Mouse (Mus musculus) hindbrain, embryonic 15.5 days (tissue): ENCODE data around the gene Cit. TPM values are rescaled to one million over a fixed set of nuclear protein-coding genes. Genes with fewer than 3 reads are reported as not detected.

ENCODE experiments used
- ATAC-seq: fragments of 200-750 bp; cut with Nextera tagmentation; 2 replicates; pipeline ENCODE4 v1.8.0; 2017; ENCODE audit warnings: low read depth, moderate number of reproducible peaks, moderate TSS enrichment; ENCODE audit not compliant: low FRiP score
- H3K27ac ChIP-seq: fragments of 300-500 bp; sonication (generic); replicated peaks from 2 replicates; pipeline ENCODE4 v1.5.1; 2015; ENCODE audit warnings: mild to moderate bottlenecking, inconsistent platforms
- H3K27me3 ChIP-seq: fragments of 300-500 bp; sonication (generic); 2 replicates; pipeline ENCODE4 v1.6.1; 2015; ENCODE audit warnings: control low read depth, inconsistent platforms
- H3K36me3 ChIP-seq: fragments of 300-500 bp; sonication (generic); 2 replicates; pipeline ENCODE4 v1.6.1; 2015; ENCODE audit warnings: control low read depth, inconsistent platforms
- H3K4me1 ChIP-seq: fragments of 300-500 bp; sonication (generic); replicated peaks from 2 replicates; pipeline ENCODE4 v1.6.1; 2015; ENCODE audit warnings: control low read depth, inconsistent platforms
- H3K4me2 ChIP-seq: fragments of 300-500 bp; sonication (generic); 2 replicates; pipeline ENCODE4 v1.6.1; 2015; ENCODE audit warnings: moderate library complexity, mild to moderate bottlenecking, inconsistent platforms
- H3K4me3 ChIP-seq: fragments of 300-500 bp; sonication (generic); 2 replicates; pipeline ENCODE4 v1.5.1; 2015; ENCODE audit warnings: mild to moderate bottlenecking, inconsistent platforms
- H3K9ac ChIP-seq: fragments of 300-500 bp; sonication (generic); 2 replicates; pipeline ENCODE4 v1.6.1; 2015; ENCODE audit warnings: inconsistent platforms
- H3K9me3 ChIP-seq: fragments of 300-500 bp; sonication (generic); 2 replicates; pipeline ENCODE4 v1.6.1; 2016; ENCODE audit warnings: control low read depth, inconsistent platforms
- WGBS: fragments of 180-500 bp; shearing (Covaris S2); methylation state at CpG from one replicate; pipeline ENCODE4 v1.1.7; 2015; 5-methylcytosine and 5-hydroxymethylcytosine counted together
- polyA plus RNA-seq: library from polyadenylated mRNA; unstranded; fragments of >200 nt; fragmentation: Nextera tagmentation; extraction: Ambion mirVana; gene quantifications from 2 replicates; pipeline ENCODE4 v1.2.1, GENCODE M21; 2015

Cit gene
- polyA plus RNA-seq, 1 experiment from 2014 or later = 30.2 TPM

DNA sequence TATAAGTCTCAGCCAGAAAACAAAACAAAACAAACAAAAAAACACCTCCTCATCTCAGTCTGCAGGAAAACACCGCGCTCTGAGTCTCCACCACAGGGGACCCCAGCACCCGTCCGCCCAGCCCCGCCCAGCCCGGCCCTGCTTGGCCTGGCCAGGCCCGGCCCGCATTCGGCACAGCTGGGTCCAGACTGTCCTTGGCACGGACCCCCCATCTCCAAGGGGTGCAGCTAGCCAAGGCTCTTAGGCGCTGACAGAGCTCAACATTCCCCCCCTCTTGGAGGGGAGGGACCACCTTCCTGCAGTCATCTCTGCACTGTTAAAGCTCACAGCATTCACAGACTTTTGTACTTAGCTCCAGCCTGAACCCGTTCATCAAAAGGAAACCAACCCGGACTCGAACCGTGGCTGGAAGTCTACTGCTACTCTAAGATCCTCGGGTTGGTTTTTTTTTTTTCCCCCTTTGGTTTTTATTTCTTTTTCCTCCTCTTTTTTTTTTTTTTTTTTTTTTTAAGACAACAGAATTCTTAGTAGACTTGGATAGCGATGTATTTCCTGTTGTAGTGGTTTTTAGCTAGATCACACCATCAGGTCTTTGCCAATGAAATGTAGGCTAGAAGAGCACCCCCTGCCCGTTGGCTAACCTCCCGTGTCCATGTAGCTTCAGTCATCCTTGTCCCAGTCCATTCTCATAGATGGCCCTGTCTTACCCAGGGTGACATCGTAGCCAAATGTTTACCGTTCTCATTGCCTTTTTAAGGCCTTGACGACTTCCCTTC is 161.4 kb downstream of the Cit start:
- H3K4me3 ChIP-seq = no peak overlapping the region
- ATAC-seq = peak; percentile 61; the same call in 1 of the 2 replicates
- peaks cover 8% of the 10 kb centered on the region; the same call in 1 of the 2 replicates for H3K4me1 ChIP-seq
- H3K36me3 ChIP-seq = no peaks in the 10 kb centered on the region
- WGBS = 51% methylated on average over 22 of the region's 22 CpGs
- H3K27ac ChIP-seq = no peak overlapping the region
- no peaks in the 10 kb centered on the region for H3K27me3 ChIP-seq
- H3K9me3 ChIP-seq = no peaks in the 10 kb centered on the region
- no peak overlapping the region for H3K4me2 ChIP-seq
- no peak overlapping the region for H3K9ac ChIP-seq

DNA sequence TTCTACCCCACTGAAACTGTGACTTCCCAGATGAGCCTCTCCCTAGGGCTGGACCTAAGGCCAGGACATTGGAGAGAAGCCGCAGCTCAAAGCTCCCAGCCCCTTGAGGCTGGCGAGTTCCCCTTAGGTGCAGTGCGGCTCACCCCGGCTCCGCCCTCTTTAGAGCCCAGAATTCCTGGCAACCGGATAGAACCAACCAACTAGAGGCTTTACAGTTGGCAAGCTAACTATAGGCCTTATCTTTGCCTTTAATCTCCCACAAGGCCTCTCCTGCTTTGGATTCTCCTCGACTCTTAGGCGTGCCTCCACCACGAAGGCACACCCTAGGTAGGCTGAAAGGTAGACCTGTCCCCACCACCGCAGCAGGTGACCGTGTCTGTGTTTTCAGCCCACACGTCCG is 162.6 kb downstream of the Cit start:
- no peak for ATAC-seq
- H3K36me3 ChIP-seq = peaks cover 4% of the 10 kb centered on the region
- 92% methylated on average over 13 of the region's 13 CpGs for WGBS

DNA sequence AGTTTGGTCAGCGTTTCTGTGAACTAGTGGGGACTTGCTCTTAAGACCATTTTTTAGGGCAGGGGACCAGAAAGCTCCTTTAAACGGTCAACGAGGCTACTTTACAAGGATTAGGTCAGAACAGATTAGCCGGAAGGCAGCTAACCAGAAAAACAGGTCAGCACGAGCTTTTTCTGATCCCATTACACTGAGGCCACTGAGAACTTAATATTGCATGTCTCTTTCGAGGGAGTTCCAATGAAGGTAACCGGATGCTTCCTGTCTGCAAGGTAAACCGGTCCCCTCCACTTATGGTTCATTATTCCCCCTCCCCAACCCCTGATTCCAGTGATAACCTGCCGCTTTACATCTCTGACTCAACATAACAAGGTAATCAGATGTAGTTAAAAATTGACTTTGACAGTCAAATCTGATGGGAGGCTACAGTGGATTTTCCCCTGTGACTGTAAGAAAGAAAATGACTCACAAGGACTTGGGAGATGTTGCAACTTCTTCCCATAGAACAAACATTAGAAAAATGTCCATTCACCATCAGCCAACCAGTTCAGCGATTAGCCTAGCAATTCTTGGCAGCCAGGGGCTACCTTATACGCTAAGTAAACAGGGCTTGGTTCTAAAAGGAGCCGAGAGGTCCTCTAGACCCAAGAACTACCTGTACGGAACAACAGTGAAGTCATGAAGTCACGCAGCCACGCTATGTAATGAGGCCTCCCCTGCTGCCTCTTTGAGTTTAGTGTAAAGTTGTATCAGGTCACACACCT is 164.2 kb downstream of the Cit start:
- no peaks in the 10 kb centered on the region for H3K9me3 ChIP-seq
- no peak overlapping the region for H3K4me3 ChIP-seq
- H3K36me3 ChIP-seq = peaks cover 19% of the 10 kb centered on the region
- no peaks in the 10 kb centered on the region for H3K27me3 ChIP-seq
- H3K4me2 ChIP-seq = no peak overlapping the region
- H3K4me1 ChIP-seq = peaks cover under 1% of the 10 kb centered on the region; the same call in 1 of the 2 replicates
- 89% methylated on average over 15 of the region's 15 CpGs for WGBS
- no peak overlapping the region for H3K9ac ChIP-seq
- H3K27ac ChIP-seq = no peak overlapping the region
- no peak for ATAC-seq

More for the DNA sequence above, 162.6 kb downstream of the Cit start:
- Histone ChIP-seq H3K4me2 (no peak overlapping the region), H3K4me3 (no peak overlapping the region), H3K4me1 (peaks cover 8% of the 10 kb centered on the region; the same call in 1 of the 2 replicates), H3K9ac (no peak overlapping the region), H3K9me3 (no peaks in the 10 kb centered on the region), H3K27me3 (no peaks in the 10 kb centered on the region), H3K27ac (no peak overlapping the region)

- Histone ChIP-seq H3K9me3 (no peaks in the 10 kb centered on the region), H3K4me2 (no peak overlapping the region), H3K27ac (no peak overlapping the region), H3K36me3 (peaks cover 27% of the 10 kb centered on the region), H3K27me3 (no peaks in the 10 kb centered on the region), H3K4me1 (no peaks in the 10 kb centered on the region), H3K9ac (no peak overlapping the region), H3K4me3 (no peak overlapping the region)
- 83% methylated on average over 2 of the region's 2 CpGs for WGBS
- no peak for ATAC-seq
These were observed 165.0 kb downstream of the Cit start for GRCm38 (mm10) chr5:116009884-116010627.

DNA sequence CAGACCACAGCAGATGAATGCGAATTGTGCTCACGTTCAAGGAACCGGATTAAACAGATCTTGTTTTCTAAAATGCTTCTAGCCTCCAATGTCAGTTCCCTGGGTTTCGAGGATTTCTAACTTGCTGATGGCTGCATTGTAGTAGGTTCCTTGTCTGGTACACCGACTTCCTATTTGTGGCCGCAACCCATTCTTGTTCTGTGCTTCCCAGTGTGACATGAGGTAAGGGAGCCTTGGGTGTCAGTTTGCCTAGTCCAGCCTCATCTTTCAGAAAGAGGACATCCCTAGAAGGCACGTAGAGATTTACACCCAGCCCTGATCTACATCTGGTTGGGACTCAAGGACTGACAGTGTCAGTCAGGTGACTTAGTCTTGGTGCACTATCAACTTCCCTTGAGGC is 166.6 kb downstream of the Cit start:
- H3K4me1 ChIP-seq = no peaks in the 10 kb centered on the region
- no peak overlapping the region for H3K4me2 ChIP-seq
- H3K9me3 ChIP-seq = no peaks in the 10 kb centered on the region
- no peak for ATAC-seq
- H3K27me3 ChIP-seq = no peaks in the 10 kb centered on the region
- WGBS = 92% methylated on average over 7 of the region's 7 CpGs
- peaks cover 44% of the 10 kb centered on the region for H3K36me3 ChIP-seq
- H3K9ac ChIP-seq = no peak overlapping the region
- no peak overlapping the region for H3K27ac ChIP-seq
- H3K4me3 ChIP-seq = no peak overlapping the region

- H3K27me3 ChIP-seq = no peaks in the 10 kb centered on the region
- no peak overlapping the region for H3K4me2 ChIP-seq
- H3K4me3 ChIP-seq = no peak overlapping the region
- H3K9me3 ChIP-seq = no peaks in the 10 kb centered on the region
- no peak overlapping the region for H3K9ac ChIP-seq
- 95% methylated on average over 7 of the region's 7 CpGs for WGBS
- H3K4me1 ChIP-seq = no peaks in the 10 kb centered on the region
- no peak for ATAC-seq
- H3K36me3 ChIP-seq = peaks cover 52% of the 10 kb centered on the region
- no peak overlapping the region for H3K27ac ChIP-seq
These were observed 167.4 kb downstream of the Cit start for GRCm38 (mm10) chr5:116012503-116012902.

GRCm38 (mm10) chr5:116013821-116014220 is 168.7 kb downstream of the Cit start:
- no peaks in the 10 kb centered on the region for H3K4me1 ChIP-seq
- H3K9me3 ChIP-seq = no peaks in the 10 kb centered on the region
- H3K27me3 ChIP-seq = no peaks in the 10 kb centered on the region
- 79% methylated on average over 8 of the region's 8 CpGs for WGBS
- H3K27ac ChIP-seq = no peak overlapping the region
- H3K4me3 ChIP-seq = no peak overlapping the region
- H3K36me3 ChIP-seq = peaks cover 63% of the 10 kb centered on the region
- ATAC-seq = no peak
- H3K9ac ChIP-seq = no peak overlapping the region
- H3K4me2 ChIP-seq = no peak overlapping the region

DNA sequence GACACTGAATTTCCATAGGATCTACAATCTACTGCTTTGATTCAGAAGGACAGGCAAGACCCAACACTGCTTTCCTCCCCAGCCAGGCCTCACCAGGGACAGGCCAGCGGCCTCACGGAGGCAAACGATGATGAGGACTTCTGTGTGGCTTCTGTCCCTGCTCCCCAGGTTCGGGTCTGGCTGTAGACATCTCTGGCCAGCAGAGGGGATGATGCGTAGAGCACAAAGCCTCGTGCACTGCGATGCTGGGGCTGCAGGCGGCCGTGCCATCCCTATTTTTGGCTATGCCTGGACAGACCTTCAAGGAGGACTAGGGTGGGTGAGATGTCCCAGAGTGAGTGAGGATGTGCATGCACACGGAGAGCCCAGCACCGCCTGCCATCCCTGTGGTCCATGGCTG is 169.2 kb downstream of the Cit start:
- H3K9me3 ChIP-seq = no peaks in the 10 kb centered on the region
- no peak overlapping the region for H3K4me3 ChIP-seq
- H3K4me1 ChIP-seq = no peaks in the 10 kb centered on the region
- 93% methylated on average over 11 of the region's 11 CpGs for WGBS
- H3K27ac ChIP-seq = no peak overlapping the region
- H3K4me2 ChIP-seq = no peak overlapping the region
- peaks cover 68% of the 10 kb centered on the region for H3K36me3 ChIP-seq
- H3K27me3 ChIP-seq = no peaks in the 10 kb centered on the region
- ATAC-seq = no peak
- no peak overlapping the region for H3K9ac ChIP-seq

DNA sequence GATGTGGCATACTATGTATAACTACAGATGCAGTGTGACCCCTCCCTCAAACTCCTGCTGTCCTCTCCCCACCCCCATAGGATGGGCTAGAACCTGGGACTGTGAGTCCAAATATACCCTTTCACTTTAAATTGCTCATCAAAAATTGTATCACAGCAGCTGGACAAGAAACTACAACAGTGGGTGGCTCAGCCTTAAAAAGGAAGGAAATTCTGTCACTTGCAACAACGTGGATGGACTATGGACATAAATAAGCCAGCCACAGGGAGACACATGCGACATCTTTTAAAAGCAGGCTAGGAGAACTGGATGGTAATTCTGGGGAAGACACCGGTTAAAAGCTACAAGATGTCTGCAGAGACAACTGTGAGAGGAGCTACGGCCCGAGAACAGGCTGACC is 171.5 kb downstream of the Cit start:
- no peaks in the 10 kb centered on the region for H3K9me3 ChIP-seq
- H3K4me3 ChIP-seq = no peak overlapping the region
- peaks cover 79% of the 10 kb centered on the region for H3K36me3 ChIP-seq
- 91% methylated on average over 5 of the region's 5 CpGs for WGBS
- no peak overlapping the region for H3K9ac ChIP-seq
- H3K27ac ChIP-seq = no peak overlapping the region
- no peak for ATAC-seq
- H3K4me1 ChIP-seq = no peaks in the 10 kb centered on the region
- no peaks in the 10 kb centered on the region for H3K27me3 ChIP-seq
- H3K4me2 ChIP-seq = no peak overlapping the region

GRCm38 (mm10) chr5:116017391-116017790 is 172.3 kb downstream of the Cit start:
- no peak for ATAC-seq
- no peak overlapping the region for H3K27ac ChIP-seq
- H3K4me1 ChIP-seq = peaks cover 6% of the 10 kb centered on the region
- peaks cover 78% of the 10 kb centered on the region for H3K36me3 ChIP-seq
- no peak overlapping the region for H3K4me3 ChIP-seq
- H3K9me3 ChIP-seq = no peaks in the 10 kb centered on the region
- H3K27me3 ChIP-seq = no peaks in the 10 kb centered on the region
- 94% methylated on average over 8 of the region's 8 CpGs for WGBS
- no peak overlapping the region for H3K4me2 ChIP-seq
- no peak overlapping the region for H3K9ac ChIP-seq

- 90% methylated on average over 9 of the region's 9 CpGs for WGBS
- Histone ChIP-seq H3K4me1 (peaks cover 14% of the 10 kb centered on the region), H3K27me3 (no peaks in the 10 kb centered on the region), H3K4me2 (no peak overlapping the region), H3K4me3 (no peak overlapping the region), H3K9me3 (no peaks in the 10 kb centered on the region), H3K36me3 (peaks cover 70% of the 10 kb centered on the region), H3K27ac (no peak overlapping the region), H3K9ac (no peak overlapping the region)
- no peak for ATAC-seq
These were observed 173.1 kb downstream of the Cit start for GRCm38 (mm10) chr5:116018196-116018595.

GRCm38 (mm10) chr5:116018784-116019183 is 173.7 kb downstream of the Cit start:
- H3K4me3 ChIP-seq = no peak overlapping the region
- H3K27me3 ChIP-seq = no peaks in the 10 kb centered on the region
- ATAC-seq = no peak
- H3K4me1 ChIP-seq = peaks cover 20% of the 10 kb centered on the region
- WGBS = 88% methylated on average over 6 of the region's 6 CpGs
- no peak overlapping the region for H3K9ac ChIP-seq
- H3K27ac ChIP-seq = no peak overlapping the region
- H3K9me3 ChIP-seq = no peaks in the 10 kb centered on the region
- peaks cover 64% of the 10 kb centered on the region for H3K36me3 ChIP-seq
- no peak overlapping the region for H3K4me2 ChIP-seq
